Mouse (Mus musculus): ENCODE results near the gene Kirrel3.

DNA sequence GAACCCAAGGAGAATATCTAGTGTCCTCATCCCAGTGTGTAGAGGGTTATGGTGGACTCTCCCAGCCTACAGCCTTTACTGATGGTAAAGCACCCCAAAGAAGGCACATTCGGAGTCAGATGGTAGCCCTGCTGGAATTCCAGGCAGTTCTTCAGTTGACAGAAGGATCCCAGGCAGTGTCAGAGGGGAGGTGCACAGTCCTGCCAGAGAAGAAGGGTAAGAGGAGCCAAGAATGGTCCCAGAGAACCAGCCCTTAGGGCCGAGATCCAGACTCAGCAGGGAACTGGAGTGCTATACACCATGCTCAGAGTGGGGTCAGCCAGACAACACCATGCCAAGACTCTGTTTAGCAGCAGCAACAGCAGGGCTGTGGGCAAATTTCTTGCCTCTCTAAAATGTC lies 416.2 kb downstream of the Kirrel3 start:
- no peak for TF ChIP-seq EP300 (IDR thresholded peaks at IDR 0.05; ENCODE audit: low read depth)
- TF ChIP-seq CTCF (IDR thresholded peaks at IDR 0.05; ENCODE audit: low read depth), result no peak
